Mouse (Mus musculus) heart, postnatal 0 days (tissue): ENCODE measurements at regions not wholly inside any gene's neighbourhood (a gene's known extent, or its start where the extent isn't known, plus 50 kb on each side); places are given as distances from the start of the nearest gene placed in this dataset.
A peak's percentile ranks its signal among the peaks of the same experiment; 100 is the strongest.

Experiments used
- ATAC-seq: fragments of 200-750 bp; cut with Nextera tagmentation; 2 replicates; pipeline ENCODE4 v1.8.0; 2017; ENCODE audit warnings: low read depth, moderate number of reproducible peaks, moderate library complexity; ENCODE audit not compliant: insufficient read depth
- DNase-seq: peaks from one replicate; pipeline ENCODE4 v3.0.0-alpha.2; 2016; ENCODE audit warnings: low spot score
- H3K27ac ChIP-seq: fragments of 300-500 bp; sonication (generic); 2 replicates; pipeline ENCODE4 v1.5.1; 2014; ENCODE audit warnings: low read depth, mild to moderate bottlenecking
- H3K27me3 ChIP-seq: fragments of 300-500 bp; sonication (generic); 2 replicates; pipeline ENCODE4 v1.6.1; 2014; ENCODE audit warnings: low read length, mixed read lengths; ENCODE audit not compliant: control insufficient read depth, insufficient read depth
- H3K36me3 ChIP-seq: fragments of 300-500 bp; sonication (generic); replicated peaks from 2 replicates; pipeline ENCODE4 v1.6.1; 2014; ENCODE audit warnings: low read length, mixed read lengths; ENCODE audit not compliant: control insufficient read depth, insufficient read depth
- H3K4me1 ChIP-seq: fragments of 300-500 bp; sonication (generic); 2 replicates; pipeline ENCODE4 v1.6.1; 2014; ENCODE audit warnings: antibody characterized with exemption; ENCODE audit not compliant: control insufficient read depth, insufficient read depth
- H3K4me2 ChIP-seq: fragments of 300-500 bp; sonication (generic); 2 replicates; pipeline ENCODE4 v1.6.1; 2014; ENCODE audit warnings: low read depth, mild to moderate bottlenecking, low read length, moderate library complexity
- H3K4me3 ChIP-seq: fragments of 300-500 bp; sonication (generic); 2 replicates; pipeline ENCODE4 v1.5.1; 2014; ENCODE audit warnings: low read depth, low read length
- H3K9ac ChIP-seq: fragments of 300-500 bp; sonication (generic); replicated peaks from 2 replicates; pipeline ENCODE4 v1.6.1; 2014; ENCODE audit warnings: low read depth, low read length, mixed read lengths
- H3K9me3 ChIP-seq: fragments of 300-500 bp; sonication (generic); replicated peaks from 2 replicates; pipeline ENCODE4 v1.6.1; 2016; ENCODE audit warnings: low read length; ENCODE audit not compliant: control insufficient read depth
- CTCF ChIP-seq: IDR thresholded peaks from 2 replicates; pipeline ENCODE4 v1.5.1; 2016; ENCODE audit warnings: antibody characterized with exemption, control low read depth, low read depth
- EP300 ChIP-seq: IDR thresholded peaks from 2 replicates; pipeline ENCODE4 v1.6.1; 2016; ENCODE audit warnings: antibody characterized with exemption, low read depth
- WGBS: fragments of 180-500 bp; shearing (Covaris S2); extraction: QIAGEN DNeasy Blood & Tissue Kit; methylation state at CpG from one replicate; pipeline ENCODE4 v1.1.7; 2014; 5-methylcytosine and 5-hydroxymethylcytosine counted together

DNA sequence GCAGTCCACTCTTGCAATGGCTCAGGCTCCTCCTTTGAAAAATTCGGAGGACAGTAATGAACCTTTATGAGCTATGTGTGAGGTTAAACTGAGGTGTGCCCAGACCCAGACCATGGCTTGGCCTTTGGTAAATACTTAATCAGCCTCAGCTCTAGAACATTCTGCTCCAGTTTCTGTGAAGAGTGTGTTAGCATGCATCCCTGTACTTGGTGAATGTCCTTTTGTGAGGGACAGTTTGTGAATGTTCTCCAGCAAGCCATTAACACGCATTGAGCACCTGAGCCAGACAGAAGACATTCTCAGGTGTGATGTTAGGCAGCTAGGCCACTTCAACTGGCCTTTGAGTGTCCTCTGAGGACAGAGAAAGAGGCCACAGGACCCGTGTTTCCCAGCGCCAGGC, 105.8 kb upstream of the Trpm1 start:
- H3K4me2 ChIP-seq = peak overlapping the region; percentile 77; the same call in 1 of the 2 replicates
- TF ChIP-seq CTCF (no peak), EP300 (no peak)
- no peaks in the 10 kb centered on the region for H3K36me3 ChIP-seq
- no peaks in the 10 kb centered on the region for H3K27me3 ChIP-seq
- no peak overlapping the region for H3K4me3 ChIP-seq
- DNase-seq = no peak
- WGBS = 76% methylated on average over 4 of the region's 4 CpGs
- H3K9ac ChIP-seq = peak overlapping the region; percentile 64; the same call in 1 of the 2 replicates
- no peaks in the 10 kb centered on the region for H3K9me3 ChIP-seq
- H3K4me1 ChIP-seq = peaks cover 27% of the 10 kb centered on the region
- ATAC-seq = no peak
- H3K27ac ChIP-seq = peak overlapping the region; percentile 78; the same call in 1 of the 2 replicates

DNA sequence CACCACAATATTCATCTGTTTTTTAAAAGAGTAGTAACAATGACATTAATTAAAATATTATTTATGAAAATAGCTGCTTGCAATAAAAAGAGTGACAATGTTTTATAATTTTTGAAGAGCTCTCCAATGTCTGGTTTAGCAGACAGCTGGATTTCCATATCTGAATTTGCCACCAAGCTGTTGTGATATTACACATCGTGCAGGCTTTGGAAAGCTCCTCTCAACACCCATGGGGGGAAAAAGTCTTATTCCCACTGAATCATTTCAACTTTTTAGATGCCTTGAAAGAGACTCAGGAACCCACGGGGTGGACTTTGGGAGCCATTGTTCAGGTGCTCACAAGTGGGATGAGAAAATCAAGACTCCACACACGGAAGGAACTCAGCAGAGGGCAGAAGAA, 106.6 kb upstream of the Klf13 start:
- 65% methylated on average over 3 of the region's 3 CpGs for WGBS
- no peaks in the 10 kb centered on the region for H3K36me3 ChIP-seq
- H3K4me1 ChIP-seq = peaks cover 21% of the 10 kb centered on the region
- no peaks in the 10 kb centered on the region for H3K9me3 ChIP-seq
- no peak overlapping the region for H3K27ac ChIP-seq
- DNase-seq = no peak
- no peak overlapping the region for H3K4me3 ChIP-seq
- no peaks in the 10 kb centered on the region for H3K27me3 ChIP-seq
- H3K9ac ChIP-seq = no peak overlapping the region
- no peak for TF ChIP-seq CTCF
- TF ChIP-seq EP300 = no peak
- no peak for ATAC-seq
- no peak overlapping the region for H3K4me2 ChIP-seq

DNA sequence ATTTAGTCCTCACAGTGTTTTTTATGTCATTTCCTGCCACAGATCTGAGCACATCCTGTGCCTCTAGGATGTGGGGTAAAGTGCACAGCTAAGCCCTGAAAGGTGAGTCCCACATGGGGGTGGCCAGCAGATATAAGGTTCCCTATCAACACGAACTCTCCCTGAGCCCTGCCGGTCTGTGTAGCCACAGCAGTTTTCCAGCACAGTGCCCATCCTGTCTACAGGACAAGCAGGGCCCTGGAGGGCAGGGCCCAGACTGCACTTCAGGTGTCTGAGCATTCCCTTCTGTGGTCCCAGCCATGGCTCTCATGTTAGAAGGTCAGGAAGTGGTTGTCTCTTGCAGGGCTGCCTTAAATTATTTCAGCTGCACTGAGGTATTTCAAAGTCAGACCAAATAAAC, 104.3 kb upstream of the Klf13 start:
- ATAC-seq (peak; percentile 15; the same call in 1 of the 2 replicates), DNase-seq (no peak)
- no peaks in the 10 kb centered on the region for H3K36me3 ChIP-seq
- H3K27ac ChIP-seq = peak overlapping the region; percentile 20; the same call in 1 of the 2 replicates
- H3K4me3 ChIP-seq = no peak overlapping the region
- no peaks in the 10 kb centered on the region for H3K27me3 ChIP-seq
- 40% methylated on average over 2 of the region's 2 CpGs for WGBS
- TF ChIP-seq CTCF = no peak
- TF ChIP-seq EP300 = no peak
- H3K9ac ChIP-seq = no peak overlapping the region
- no peak overlapping the region for H3K4me2 ChIP-seq
- peaks cover 16% of the 10 kb centered on the region for H3K4me1 ChIP-seq
- no peaks in the 10 kb centered on the region for H3K9me3 ChIP-seq

DNA sequence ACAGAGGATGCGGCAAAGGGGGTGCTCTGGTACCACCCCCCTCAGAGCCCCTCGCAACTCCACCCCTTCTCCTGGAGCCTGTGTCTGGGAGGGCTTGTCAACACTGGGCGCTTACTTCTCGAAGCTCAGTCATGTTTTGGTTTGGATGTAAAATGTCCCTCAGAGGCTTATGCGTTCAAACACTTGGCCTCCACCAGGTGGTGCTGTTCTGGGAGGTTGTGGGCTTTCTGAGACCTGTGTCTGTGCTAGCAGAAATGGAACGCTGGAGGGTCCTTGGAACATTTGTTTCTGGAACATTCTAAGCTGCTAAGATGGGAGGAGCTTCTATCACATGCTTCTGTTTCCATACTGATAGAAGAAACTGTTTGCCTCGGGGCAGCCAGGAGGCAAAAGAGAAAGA, 102.6 kb upstream of the Klf13 start:
- H3K27ac ChIP-seq = no peak overlapping the region
- no peak for DNase-seq
- H3K4me2 ChIP-seq = no peak overlapping the region
- no peak overlapping the region for H3K4me3 ChIP-seq
- H3K27me3 ChIP-seq = no peaks in the 10 kb centered on the region
- H3K9ac ChIP-seq = no peak overlapping the region
- no peaks in the 10 kb centered on the region for H3K36me3 ChIP-seq
- TF ChIP-seq EP300 (no peak), CTCF (no peak)
- ATAC-seq = no peak
- H3K4me1 ChIP-seq = peaks cover 14% of the 10 kb centered on the region
- H3K9me3 ChIP-seq = no peaks in the 10 kb centered on the region
- WGBS = 88% methylated on average over 7 of the region's 7 CpGs

DNA sequence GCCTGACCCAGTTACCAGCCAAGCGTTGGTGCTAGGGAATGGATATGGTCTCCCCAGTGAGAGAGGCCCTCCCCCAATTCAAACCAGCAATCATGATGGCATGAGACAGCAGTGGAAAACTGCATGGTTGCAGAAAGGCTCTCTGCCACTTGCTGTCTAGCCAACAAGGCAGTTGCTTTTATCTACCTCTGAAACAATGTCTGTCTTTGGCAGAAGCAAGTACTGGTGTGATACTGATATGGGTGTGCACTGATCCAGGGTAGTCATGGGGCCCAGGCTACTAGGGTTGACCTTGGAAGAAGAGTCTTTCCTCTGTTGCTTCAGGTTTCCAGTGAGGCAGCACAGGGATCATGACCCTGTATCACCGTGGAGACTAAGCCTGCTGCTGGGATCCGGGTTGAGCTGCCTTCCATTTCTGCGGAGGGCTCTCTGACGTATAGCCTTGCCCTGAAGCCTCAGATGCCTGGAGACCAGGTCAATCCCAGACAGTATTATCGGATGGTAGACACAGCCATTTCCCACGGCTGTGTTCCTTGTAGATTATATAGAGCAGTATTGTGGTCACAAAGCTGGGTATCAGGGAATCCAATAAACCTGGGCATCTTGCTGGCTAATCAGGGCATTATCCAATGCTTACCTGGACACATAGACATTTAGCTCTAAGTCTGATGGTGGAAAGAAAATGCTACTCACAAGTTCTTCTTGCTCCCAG, 101.5 kb upstream of the Klf13 start:
- ATAC-seq = peak; percentile 57; the same call in 1 of the 2 replicates
- Histone ChIP-seq H3K27ac (peak overlapping the region; percentile 17; the same call in 1 of the 2 replicates), H3K27me3 (no peaks in the 10 kb centered on the region), H3K9ac (no peak overlapping the region), H3K4me3 (no peak overlapping the region), H3K9me3 (no peaks in the 10 kb centered on the region), H3K4me1 (peaks cover 14% of the 10 kb centered on the region), H3K4me2 (no peak overlapping the region), H3K36me3 (no peaks in the 10 kb centered on the region)
- DNase-seq = no peak
- 68% methylated on average over 7 of the region's 7 CpGs for WGBS
- TF ChIP-seq EP300 (no peak), CTCF (no peak)
